Mouse (Mus musculus) neutrophil, adult 59 days (primary cell): ENCODE data around the gene Cldn15. TPM values are rescaled to one million over a fixed set of nuclear protein-coding genes. Genes with fewer than 3 reads are reported as not detected.

Source experiments
- total RNA-seq, 2 experiments: library from RNA; stranded (reverse); gene quantifications; 1 replicate in 1 of 2; 2 replicates in 1 of 2; pipeline ENCODE4 v1.2.4; 2023

Gene Cldn15
- total RNA-seq = 10 to 100 TPM; 42.6 to 53.7 TPM

GRCm38 (mm10) chr5:136966331-136966730 lies at the start of gene Cldn15:
TSS of gene Cldn15 (plus strand) at chr5:136966616.

DNA sequence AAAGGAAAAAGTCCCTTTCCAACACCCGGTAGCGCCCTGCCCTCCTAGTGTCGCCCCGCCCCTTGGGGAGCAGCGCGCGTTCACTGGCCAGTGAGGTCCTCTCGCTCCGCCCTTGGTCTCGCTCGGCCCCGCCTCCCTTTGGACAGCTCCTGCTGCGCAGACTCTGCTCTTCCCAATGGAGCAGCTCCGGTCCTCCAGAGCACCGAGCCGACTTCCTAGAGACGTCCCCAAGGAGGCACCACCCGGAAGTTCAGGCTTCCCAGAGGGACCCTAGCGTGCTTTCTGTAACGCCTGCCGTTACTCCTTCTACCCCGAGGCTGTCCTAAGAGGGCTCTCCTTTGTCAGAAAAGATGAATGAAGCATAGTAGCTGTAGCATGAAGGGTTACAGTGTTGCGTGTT lies 13.4 kb upstream of the Cldn15 start, which contains the start of gene Fis1:
Gene Fis1 (plus strand): TSS at position 261 of the 400 bp plus-strand sequence.

DNA sequence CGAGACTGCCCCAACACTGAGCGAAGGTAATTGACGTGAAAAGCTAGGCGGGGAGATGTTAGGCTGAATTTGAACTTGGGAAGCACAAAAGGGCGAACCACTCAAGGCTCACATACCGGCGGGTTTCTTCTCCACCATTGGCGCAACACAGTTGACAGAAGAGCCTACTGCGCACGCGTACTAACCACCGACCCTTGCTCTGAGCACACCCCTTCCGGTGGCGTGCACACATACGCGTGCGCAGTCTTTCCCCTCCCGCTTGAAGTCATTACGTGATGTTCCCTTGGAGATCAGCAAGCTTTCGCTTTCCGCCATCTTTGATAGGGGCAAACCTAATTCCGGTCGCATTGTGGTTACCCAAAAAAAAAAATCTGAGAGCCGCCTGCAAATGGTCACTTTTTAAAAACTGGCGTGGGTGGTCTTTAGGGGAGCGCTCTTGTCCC lies 20.3 kb downstream of the Cldn15 start, which contains the start of gene Plod3:
Gene Plod3 (plus strand): TSS at position 325 of the 443 bp plus-strand sequence.

DNA sequence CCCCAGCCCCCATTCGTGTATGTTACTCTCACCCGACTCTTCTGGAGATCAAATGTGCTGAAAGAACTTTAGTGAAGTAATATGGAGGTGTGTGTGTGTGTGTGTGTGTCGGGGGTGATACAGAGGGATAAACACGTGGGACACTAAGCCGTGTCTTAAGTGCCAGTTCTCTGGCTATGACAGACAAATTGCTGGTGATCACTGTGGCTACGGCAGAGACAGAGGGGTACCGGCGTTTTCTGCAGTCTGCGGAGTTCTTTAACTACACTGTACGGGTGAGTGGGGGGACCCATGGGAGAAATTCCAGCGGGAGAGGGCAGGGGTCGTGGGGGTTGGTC lies 21.5 kb downstream of the Cldn15 start, which contains the start of gene Znhit1:
Gene Znhit1 (minus strand): TSS at position 88 of the 338 bp plus-strand sequence.

Other genes starting within 250 kb of the Cldn15 start
- not detected for gene Col26a1, start 83.4 kb upstream of the Cldn15 start, total RNA-seq
- gene Ift22, start 58.5 kb upstream of the Cldn15 start, total RNA-seq = 1 to 10 TPM; 1.8 to 5.1 TPM
- 100 to 1,000 TPM; 210 to 222 TPM for gene Fis1, start 13.3 kb upstream of the Cldn15 start, total RNA-seq
- 100 to 1,000 TPM in 1 of 2 experiments, 10 to 100 TPM in 1; 93.1 to 105 TPM for gene Plod3, start 20.4 kb downstream of the Cldn15 start, total RNA-seq
- gene Znhit1, start 21.4 kb downstream of the Cldn15 start, total RNA-seq = 10 to 100 TPM; 90.9 to 94.2 TPM
- not detected for gene Vgf, start 59.8 kb downstream of the Cldn15 start, total RNA-seq
- gene Ap1s1, start 79.5 kb downstream of the Cldn15 start, total RNA-seq = 10 to 100 TPM; 30.7 to 32.9 TPM
- not detected for gene Serpine1, start 105.7 kb downstream of the Cldn15 start, total RNA-seq
- gene Trim56, start 149.6 kb downstream of the Cldn15 start, total RNA-seq = 10 to 100 TPM; 39.4 to 43.5 TPM
- not detected for gene Muc3, start 182.7 kb downstream of the Cldn15 start, total RNA-seq
- 1 to 10 TPM; 1.3 to 2.1 TPM for gene Muc3a, start 245.8 kb downstream of the Cldn15 start, total RNA-seq